Mouse (Mus musculus): Measurements from ENCODE around the gene Polr3gl.
A peak's percentile ranks its signal among the peaks of the same experiment; 100 is the strongest.

The Polr3gl gene

DNA sequence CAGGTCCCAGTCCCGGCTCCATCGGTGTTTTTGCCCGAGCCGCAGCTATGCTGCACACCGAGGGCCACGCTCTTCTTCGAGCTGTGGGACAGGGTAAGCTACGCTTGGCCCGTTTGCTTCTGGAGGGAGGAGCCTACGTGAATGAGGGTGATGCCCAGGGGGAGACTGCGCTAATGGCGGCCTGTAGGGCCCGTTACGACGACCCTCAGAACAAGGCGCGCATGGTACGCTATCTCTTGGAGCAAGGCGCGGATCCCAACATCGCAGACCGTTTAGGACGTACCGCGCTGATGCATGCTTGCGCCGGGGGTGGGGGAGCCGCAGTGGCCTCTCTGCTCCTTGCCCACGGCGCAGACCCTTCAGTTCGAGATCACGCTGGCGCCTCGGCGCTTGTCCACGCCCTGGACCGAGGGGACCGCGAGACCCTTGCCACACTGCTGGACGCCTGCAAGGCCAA, 3.5 kb upstream of the Polr3gl start:
- DNase-seq, result peak in 1 of 2 experiments; percentile 38

DNA sequence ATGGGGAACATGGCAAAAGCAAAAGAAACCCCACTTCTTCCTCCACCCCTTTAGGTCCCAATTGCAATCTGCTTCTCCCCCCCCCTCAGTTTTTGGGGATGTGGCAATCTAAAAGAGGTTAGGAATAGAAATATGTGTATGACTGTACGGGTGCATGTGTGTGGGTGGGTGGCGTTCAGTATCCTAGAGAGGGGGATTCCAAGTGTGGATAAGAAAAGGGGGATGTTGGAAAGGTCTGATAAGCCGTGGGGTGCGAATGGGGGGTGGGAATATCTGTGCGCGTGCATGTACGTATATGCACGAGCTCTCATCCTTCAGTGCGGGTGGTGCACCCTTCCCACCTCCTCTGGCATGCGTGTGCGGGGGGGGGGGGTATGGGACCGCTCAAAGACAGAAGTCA, 2.9 kb upstream of the Polr3gl start:
- no peak for DNase-seq

- DNase-seq, result peak; percentile 52 to 67
Observed at GRCm38 (mm10) chr3:96596228-96596707, 2.3 kb upstream of the Polr3gl start, which contains the start of gene Ankrd34a. Gene Ankrd34a (plus strand): TSS chr3:96596636.

- DNase-seq, result no peak
Observed at GRCm38 (mm10) chr3:96595661-96596060, 1.7 kb upstream of the Polr3gl start.

- no peak for DNase-seq
Observed at GRCm38 (mm10) chr3:96594851-96595250, 870 bp upstream of the Polr3gl start.

DNA sequence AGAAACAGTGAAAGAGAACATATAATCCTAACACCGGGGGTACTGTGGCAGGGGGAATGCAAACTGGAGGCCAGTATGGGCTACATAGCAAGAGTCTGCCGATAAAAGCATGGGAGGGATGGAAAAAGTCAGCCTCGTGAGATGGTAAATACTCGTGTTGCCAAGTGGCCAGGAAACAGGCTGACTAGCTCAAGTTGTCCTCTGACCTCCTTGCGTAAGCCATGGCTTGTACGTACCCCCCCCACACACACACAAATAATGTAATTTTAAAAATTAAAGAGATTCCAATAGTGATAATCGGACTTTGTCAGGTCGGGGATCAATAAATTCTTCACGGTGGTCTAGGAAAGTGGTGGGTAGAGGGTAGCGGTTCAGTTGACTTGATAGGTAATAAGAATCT, 607 bp downstream of the Polr3gl start:
- peak in 1 of 2 experiments; percentile 72 for DNase-seq

GRCm38 (mm10) chr3:96590657-96591056, 3.3 kb downstream of the Polr3gl start:
- DNase-seq, result no peak

GRCm38 (mm10) chr3:96583386-96583785, 10.6 kb downstream of the Polr3gl start:
- no peak for DNase-seq

- no peak for DNase-seq
Observed at GRCm38 (mm10) chr3:96581771-96582515, 12.0 kb downstream of the Polr3gl start.

- DNase-seq, result no peak
Observed at GRCm38 (mm10) chr3:96581141-96581540, 12.8 kb downstream of the Polr3gl start.

- DNase-seq, result peak; percentile 89 to 91
Observed at GRCm38 (mm10) chr3:96579885-96580454, 14.0 kb downstream of the Polr3gl start.

DNA sequence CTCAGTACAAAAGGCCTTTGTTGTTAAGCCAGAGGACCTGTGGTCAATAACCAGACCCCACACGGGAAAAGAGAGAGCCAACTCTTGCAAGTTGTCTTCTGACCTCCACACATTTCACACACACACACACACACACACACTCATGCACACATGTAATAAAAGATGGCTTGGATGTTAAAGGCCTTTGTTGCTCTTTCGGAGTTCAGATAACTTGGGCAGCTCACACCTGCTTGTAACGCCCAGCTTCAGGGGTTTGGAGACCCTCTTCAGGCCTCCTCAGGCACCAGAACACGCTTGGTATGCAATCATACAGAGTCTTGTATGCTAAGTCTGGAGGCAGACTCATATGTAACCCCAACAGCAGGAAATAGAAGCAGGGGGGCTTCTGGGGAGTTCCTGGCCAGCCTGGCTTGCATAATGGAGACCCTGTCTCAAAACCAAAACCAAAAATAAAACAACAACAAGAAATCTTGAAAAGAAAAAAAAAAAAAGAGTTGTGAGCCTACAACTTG, 14.7 kb downstream of the Polr3gl start:
- DNase-seq, result no peak

DNA sequence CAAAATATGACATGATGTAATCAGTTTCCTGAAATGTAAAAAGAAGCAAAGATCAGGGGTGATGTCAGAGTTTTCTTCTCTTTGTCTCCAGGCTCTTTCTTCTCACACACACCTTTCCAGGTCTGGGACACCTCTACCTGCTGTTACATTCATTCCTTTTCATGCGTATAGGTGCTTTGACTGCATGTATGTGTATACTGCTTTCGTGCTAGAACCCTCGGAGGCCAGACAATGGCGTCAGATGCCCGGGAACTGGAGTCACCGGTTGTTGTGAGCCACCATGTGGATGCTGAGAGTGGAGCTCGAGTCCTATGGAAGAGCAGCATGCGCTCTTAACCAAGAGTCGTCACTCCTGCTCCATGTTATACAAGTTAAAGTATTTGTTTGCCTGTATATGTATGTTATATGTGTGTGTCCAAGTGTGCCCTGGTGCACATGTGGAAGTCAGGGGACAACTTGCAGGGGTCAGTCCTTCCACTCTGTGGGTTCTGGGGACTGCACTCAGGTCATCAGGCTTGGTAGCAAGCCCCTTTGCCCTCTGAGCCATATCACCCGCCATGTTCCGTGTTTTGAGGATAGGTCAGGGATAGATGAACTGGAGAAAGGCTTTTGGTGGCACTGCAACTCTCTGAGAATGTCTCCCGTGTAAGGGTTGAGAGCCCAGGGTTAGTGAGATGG, 15.3 kb downstream of the Polr3gl start:
- peak in 1 of 2 experiments; percentile 44 for DNase-seq

- DNase-seq, result peak in 1 of 2 experiments; percentile 67
Observed at GRCm38 (mm10) chr3:96577566-96577965, 16.4 kb downstream of the Polr3gl start.

DNA sequence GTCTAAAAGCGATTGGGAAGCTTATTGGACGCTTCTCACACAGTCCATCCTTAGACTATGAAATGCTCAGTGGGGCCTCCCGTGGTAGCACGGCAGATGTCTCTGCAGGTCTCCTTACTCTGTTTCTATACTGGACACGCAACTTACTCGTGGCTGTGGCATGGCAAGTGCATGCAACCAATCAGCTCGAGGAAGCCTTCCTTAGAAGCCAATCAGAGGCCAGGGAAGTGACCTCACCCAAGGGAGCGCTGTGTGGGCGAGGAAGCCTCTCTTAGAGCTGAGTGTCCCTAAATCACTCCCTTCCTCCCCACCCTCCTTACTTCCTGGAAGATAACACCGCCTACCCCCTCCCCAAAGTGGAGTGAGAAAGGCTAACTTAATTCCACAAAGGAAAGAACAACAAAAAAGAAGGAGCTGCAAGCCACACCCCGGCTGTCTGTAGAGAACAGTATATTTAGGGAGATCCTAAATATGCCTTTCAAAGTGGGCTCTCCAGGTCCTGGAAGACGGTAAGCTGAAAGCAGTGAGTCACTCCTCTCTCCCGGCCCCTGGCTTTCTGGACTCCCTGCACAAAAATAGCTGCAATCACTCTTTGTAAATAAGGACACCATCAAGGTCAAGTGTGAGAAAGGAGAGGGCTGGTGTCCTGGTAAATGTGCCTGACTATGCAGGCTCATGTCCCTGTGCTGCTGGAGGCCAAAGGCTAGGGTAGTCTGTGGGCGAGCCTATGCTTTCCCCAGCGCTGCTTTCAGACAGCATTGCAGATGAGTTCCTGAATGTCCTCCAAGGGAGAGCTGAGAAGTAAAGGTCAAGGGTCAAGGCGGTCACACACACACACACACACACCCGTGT, 17.1 kb downstream of the Polr3gl start, which contains the start of gene Gm16253:
Gene Gm16253, plus strand, starts transcription at position 295 of the 852 bp plus-strand sequence.
- DNase-seq, result peak; percentile 92 to 96

DNA sequence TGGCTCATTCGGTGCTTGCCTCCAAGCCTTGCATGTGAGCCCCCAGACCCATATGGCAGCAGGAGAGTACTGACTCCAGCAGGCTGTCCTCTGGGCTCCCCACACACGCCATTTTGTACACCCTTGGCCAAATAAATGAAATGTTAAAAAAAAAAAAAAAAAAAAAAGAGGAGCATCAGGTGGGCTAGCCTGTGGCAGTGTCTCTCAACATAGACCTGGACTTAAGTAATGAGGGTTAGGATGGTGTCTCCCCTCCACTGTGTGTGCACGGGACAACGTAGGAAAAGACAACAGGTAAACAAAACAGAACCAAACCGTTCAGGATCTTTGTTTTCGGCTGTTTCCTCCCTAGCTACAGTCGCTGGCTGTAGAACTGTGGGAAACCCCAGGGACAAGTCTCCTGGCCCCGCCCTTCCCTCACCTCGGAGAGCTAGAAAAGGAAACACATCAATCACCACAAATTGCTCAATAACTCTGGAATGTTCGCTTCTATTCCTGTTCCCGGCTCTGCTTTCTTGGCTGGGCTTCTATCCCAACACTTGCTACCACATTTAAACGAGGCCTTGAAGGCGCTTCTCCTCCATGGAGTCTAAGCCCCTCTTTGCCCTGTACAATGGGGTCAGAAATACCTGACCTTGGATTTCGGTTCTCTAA, 17.8 kb downstream of the Polr3gl start:
- peak; percentile 89 to 93 for DNase-seq

GRCm38 (mm10) chr3:96575272-96575984, 18.6 kb downstream of the Polr3gl start:
- peak; percentile 75 to 89 for DNase-seq

DNA sequence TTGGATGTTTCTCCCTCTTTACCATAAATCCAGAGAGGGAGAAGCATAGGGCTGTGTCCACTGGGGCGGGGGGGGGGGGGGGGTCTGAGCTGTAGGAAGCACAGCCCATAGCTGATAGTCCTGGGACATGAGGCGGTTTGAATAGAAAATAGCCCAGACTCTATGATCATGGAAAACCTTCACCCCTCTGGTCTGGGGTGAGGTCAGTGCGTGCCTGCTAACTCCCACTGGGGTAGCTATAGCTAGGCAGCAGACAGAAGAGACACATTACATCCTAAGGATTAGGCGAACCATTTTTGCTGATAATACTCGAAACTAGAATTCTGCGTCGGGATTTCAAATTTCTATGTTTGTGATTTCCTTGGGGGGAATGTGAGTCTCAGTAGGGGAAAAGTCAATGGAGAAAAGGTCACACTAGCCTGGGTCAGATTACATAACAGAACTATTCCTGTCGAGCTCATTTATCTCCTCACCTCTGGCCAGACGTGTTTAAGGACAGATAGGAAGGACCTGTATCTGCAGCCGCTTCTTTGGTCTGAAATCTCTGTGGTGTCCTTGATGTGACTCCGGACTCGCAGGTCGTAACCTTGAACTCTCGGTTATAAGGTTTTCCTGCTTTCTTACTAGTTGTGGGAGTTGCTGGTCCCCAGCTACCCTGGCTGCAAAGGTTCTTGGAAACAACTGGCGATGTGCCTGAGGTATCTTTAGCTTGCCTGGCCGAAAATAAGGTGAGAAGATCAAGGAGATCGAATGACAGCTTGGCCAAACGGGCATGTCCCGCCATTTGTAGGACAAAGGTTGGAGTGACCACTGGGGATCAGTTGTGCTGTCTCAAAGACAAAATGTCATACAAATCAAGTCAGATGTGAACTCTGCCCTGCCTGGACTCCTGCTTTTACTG, 20.1 kb downstream of the Polr3gl start:
- DNase-seq, result peak in 1 of 2 experiments; percentile 69

DNA sequence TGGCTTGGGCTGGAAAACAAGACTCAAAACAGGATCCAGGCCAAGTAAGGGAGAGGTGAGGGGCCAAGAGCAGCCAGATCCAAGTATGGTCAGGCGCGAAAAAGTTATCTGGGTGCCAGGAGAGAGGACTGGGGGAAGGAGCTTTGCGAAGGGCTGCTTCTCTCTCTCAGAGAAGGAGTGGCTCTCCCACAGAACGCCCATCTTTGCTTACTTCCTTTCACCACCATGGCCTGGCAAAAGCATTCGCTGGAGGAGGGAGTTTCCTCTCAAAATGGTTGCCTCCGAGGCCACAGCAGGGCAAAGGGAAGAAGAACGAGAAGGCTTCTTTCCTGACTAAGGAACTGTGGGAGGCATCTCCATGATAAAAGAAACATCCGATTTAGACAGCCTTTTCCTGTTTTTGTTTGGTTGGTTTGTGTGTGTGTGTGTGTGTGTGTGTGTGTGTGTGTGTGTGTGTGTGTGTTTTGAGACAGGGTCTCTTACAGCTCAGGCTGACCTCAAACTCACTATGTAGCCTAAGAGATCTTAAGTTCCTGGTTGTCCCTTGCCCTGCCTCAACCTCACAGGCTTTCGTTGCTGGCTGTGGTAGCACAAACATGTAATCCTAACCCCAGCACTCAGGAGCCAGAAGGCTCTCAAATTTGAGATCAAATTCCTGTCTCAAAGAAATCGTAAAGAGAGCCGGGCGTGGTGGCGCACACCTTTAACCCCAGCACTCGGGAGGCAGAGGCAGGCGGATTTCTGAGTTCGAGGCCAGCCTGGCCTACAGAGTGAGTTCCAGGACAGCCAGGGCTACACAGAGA, 21.9 kb downstream of the Polr3gl start:
- peak; percentile 55 to 84 for DNase-seq

All from kidney, postnatal 25 days (tissue).